Mouse (Mus musculus): ENCODE data around the gene Cbarp. TPM values are rescaled to one million over a fixed set of nuclear protein-coding genes. Genes with fewer than 3 reads are reported as not detected.

The Cbarp gene
- polyA plus RNA-seq, 1 experiment, result 1.5 TPM

GRCm38 (mm10) chr10:80146568-80147011 lies 6.0 kb upstream of the Cbarp start:
- Histone ChIP-seq H3K4me1 (ENCODE audit: control insufficient read depth, insufficient read depth, insufficient read length, low read length) (peaks cover 5% of the 10 kb centered on the region; the same call in 1 of the 2 replicates), H3K27ac (replicated peaks; ENCODE audit: low read depth, low read length) (peak overlapping the region; percentile 97), H3K4me3 (ENCODE audit: insufficient read depth, low read depth, low read length) (no peak overlapping the region)

- Histone ChIP-seq H3K4me3 (ENCODE audit: insufficient read depth, low read depth, low read length) (no peak overlapping the region), H3K4me1 (ENCODE audit: control insufficient read depth, insufficient read depth, insufficient read length, low read length) (peaks cover 5% of the 10 kb centered on the region; the same call in 1 of the 2 replicates), H3K27ac (replicated peaks; ENCODE audit: low read depth, low read length) (no peak overlapping the region; the same call in 1 of the 2 replicates)
These were observed 5.3 kb upstream of the Cbarp start for GRCm38 (mm10) chr10:80145896-80146295.

GRCm38 (mm10) chr10:80144864-80145838 lies 4.5 kb upstream of the Cbarp start:
- Histone ChIP-seq H3K27ac (replicated peaks; ENCODE audit: low read depth, low read length) (no peak overlapping the region; the same call in 1 of the 2 replicates), H3K4me3 (ENCODE audit: insufficient read depth, low read depth, low read length) (no peak overlapping the region), H3K4me1 (ENCODE audit: control insufficient read depth, insufficient read depth, insufficient read length, low read length) (peaks cover 5% of the 10 kb centered on the region; the same call in 1 of the 2 replicates)

- H3K27ac ChIP-seq (replicated peaks; ENCODE audit: low read depth, low read length), result no peak overlapping the region
- H3K4me1 ChIP-seq (ENCODE audit: control insufficient read depth, insufficient read depth, insufficient read length, low read length), result peaks cover 5% of the 10 kb centered on the region; the same call in 1 of the 2 replicates
- no peak overlapping the region for H3K4me3 ChIP-seq (ENCODE audit: insufficient read depth, low read depth, low read length)
These were observed 3.5 kb upstream of the Cbarp start for GRCm38 (mm10) chr10:80144159-80144558.

- no peak overlapping the region for H3K27ac ChIP-seq (replicated peaks; ENCODE audit: low read depth, low read length)
- peak overlapping the region; percentile 1; the same call in 1 of the 2 replicates for H3K4me3 ChIP-seq (ENCODE audit: insufficient read depth, low read depth, low read length)
- H3K4me1 ChIP-seq (ENCODE audit: control insufficient read depth, insufficient read depth, insufficient read length, low read length), result peaks cover 5% of the 10 kb centered on the region; the same call in 1 of the 2 replicates
These were observed 3.0 kb upstream of the Cbarp start for GRCm38 (mm10) chr10:80143664-80144063.

GRCm38 (mm10) chr10:80142530-80142925 lies 1.9 kb upstream of the Cbarp start:
- peak overlapping the region; percentile 79 for H3K4me3 ChIP-seq (ENCODE audit: insufficient read depth, low read depth, low read length)
- H3K27ac ChIP-seq (replicated peaks; ENCODE audit: low read depth, low read length), result peak overlapping the region; percentile 93
- peaks cover 5% of the 10 kb centered on the region; the same call in 1 of the 2 replicates for H3K4me1 ChIP-seq (ENCODE audit: control insufficient read depth, insufficient read depth, insufficient read length, low read length)

- Histone ChIP-seq H3K4me3 (ENCODE audit: insufficient read depth, low read depth, low read length) (peak overlapping the region; percentile 79), H3K27ac (replicated peaks; ENCODE audit: low read depth, low read length) (peak overlapping the region; percentile 93)
These were observed 1.3 kb upstream of the Cbarp start for GRCm38 (mm10) chr10:80141786-80142529.

GRCm38 (mm10) chr10:80141243-80141642 lies 608 bp upstream of the Cbarp start:
- Histone ChIP-seq H3K27ac (replicated peaks; ENCODE audit: low read depth, low read length) (peak overlapping the region; percentile 66), H3K4me1 (ENCODE audit: control insufficient read depth, insufficient read depth, insufficient read length, low read length) (peaks cover under 1% of the 10 kb centered on the region; the same call in 1 of the 2 replicates), H3K4me3 (ENCODE audit: insufficient read depth, low read depth, low read length) (peak overlapping the region; percentile 52)

More at GRCm38 (mm10) chr10:80141786-80142529, 1.3 kb upstream of the Cbarp start:
- H3K4me1 ChIP-seq (ENCODE audit: control insufficient read depth, insufficient read depth, insufficient read length, low read length), result peaks cover 5% of the 10 kb centered on the region; the same call in 1 of the 2 replicates

GRCm38 (mm10) chr10:80139975-80140665 lies 515 bp downstream of the Cbarp start:
- H3K27ac ChIP-seq (replicated peaks; ENCODE audit: low read depth, low read length), result no peak overlapping the region
- no peaks in the 10 kb centered on the region; the same call in 1 of the 2 replicates for H3K4me1 ChIP-seq (ENCODE audit: control insufficient read depth, insufficient read depth, insufficient read length, low read length)
- H3K4me3 ChIP-seq (ENCODE audit: insufficient read depth, low read depth, low read length), result 0 out of 2 replicates have a peak overlapping the region, but pooled peaks have one; percentile 56

- Histone ChIP-seq H3K4me3 (ENCODE audit: insufficient read depth, low read depth, low read length) (peak overlapping the region; percentile 56), H3K27ac (replicated peaks; ENCODE audit: low read depth, low read length) (no peak overlapping the region), H3K4me1 (ENCODE audit: control insufficient read depth, insufficient read depth, insufficient read length, low read length) (no peaks in the 10 kb centered on the region; the same call in 1 of the 2 replicates)
These were observed 1.2 kb downstream of the Cbarp start for GRCm38 (mm10) chr10:80139439-80139775.

- Histone ChIP-seq H3K4me1 (ENCODE audit: control insufficient read depth, insufficient read depth, insufficient read length, low read length) (peaks cover 2% of the 10 kb centered on the region; the same call in 1 of the 2 replicates), H3K27ac (replicated peaks; ENCODE audit: low read depth, low read length) (no peak within 1 kb of the TSS), H3K4me3 (ENCODE audit: insufficient read depth, low read depth, low read length) (peak within 1 kb of the TSS; percentile 56)
These were observed 1.8 kb downstream of the Cbarp start, which contains the start of gene Atp5d for GRCm38 (mm10) chr10:80138553-80139438. Gene Atp5d (plus strand): TSS chr10:80138632.

- H3K4me3 ChIP-seq (ENCODE audit: insufficient read depth, low read depth, low read length), result no peak overlapping the region; the same call in 1 of the 2 replicates
- H3K27ac ChIP-seq (replicated peaks; ENCODE audit: low read depth, low read length), result no peak overlapping the region
- peaks cover 2% of the 10 kb centered on the region; the same call in 1 of the 2 replicates for H3K4me1 ChIP-seq (ENCODE audit: control insufficient read depth, insufficient read depth, insufficient read length, low read length)
These were observed 2.7 kb downstream of the Cbarp start for GRCm38 (mm10) chr10:80137626-80138552.
